Mouse (Mus musculus): Measurements from ENCODE around the gene Col25a1. TPM values are rescaled to one million over a fixed set of nuclear protein-coding genes. Genes with fewer than 3 reads are reported as not detected.

Gene Col25a1
- total and polyA plus RNA-seq, 2 experiments from 2014 or later = 4.2 to 15.7 TPM

DNA sequence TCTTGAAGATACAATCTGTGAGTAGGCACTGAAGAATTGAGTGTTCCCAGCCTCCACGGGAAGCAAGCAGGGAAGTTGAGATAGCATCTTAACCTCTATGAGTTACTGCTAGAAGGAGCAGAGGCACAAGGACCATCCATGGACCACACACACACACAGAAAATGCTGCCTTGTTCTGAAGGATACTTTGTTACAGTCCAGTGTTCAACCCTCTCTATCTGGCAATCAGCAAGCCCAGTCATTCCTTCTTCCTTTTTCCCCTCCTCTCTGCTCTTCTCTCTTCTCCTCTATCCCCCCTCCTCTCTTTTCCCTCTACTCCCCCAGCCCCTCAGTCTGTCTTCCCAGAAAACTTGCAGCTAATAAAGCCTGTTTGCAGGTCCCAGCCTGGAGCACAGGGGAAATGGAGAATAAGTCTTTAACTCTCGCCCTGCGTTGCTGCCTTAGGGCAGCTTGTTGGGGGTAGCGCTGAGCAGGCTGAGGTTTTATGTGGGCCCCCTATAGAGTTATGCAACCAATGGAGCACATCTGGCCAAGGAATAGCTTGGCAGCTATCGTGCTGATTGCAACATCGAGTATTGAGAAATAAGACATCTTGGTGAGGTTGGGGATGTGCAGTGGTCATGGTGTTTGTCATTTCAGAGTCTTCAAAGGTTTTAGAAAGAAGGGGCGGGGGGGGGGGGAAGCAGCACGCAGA is 235.8 kb downstream of the Col25a1 start:
- ATAC-seq (no peak), DNase-seq (ENCODE audit: low spot score) (no peak)
- H3K27me3 ChIP-seq (ENCODE audit: insufficient read depth, low read length) = no peaks in the 10 kb centered on the region
- no peak overlapping the region for H3K4me3 ChIP-seq (ENCODE audit: low read length)
- no peak overlapping the region for H3K4me2 ChIP-seq (ENCODE audit: low read depth, low read length)
- no peak overlapping the region for H3K27ac ChIP-seq
- no peak for TF ChIP-seq CTCF (IDR thresholded peaks at IDR 0.05; ENCODE audit: low read depth)
- WGBS = 69% methylated on average over 8 of the region's 8 CpGs
- no peaks in the 10 kb centered on the region; the same call in 1 of the 2 replicates for H3K4me1 ChIP-seq (ENCODE audit: insufficient read depth, low read length)
- H3K9me3 ChIP-seq (ENCODE audit: low read length) = no peaks in the 10 kb centered on the region
- no peak overlapping the region for H3K9ac ChIP-seq (replicated peaks; ENCODE audit: low read length)
- no peaks in the 10 kb centered on the region for H3K36me3 ChIP-seq (ENCODE audit: insufficient read depth, low read length)

DNA sequence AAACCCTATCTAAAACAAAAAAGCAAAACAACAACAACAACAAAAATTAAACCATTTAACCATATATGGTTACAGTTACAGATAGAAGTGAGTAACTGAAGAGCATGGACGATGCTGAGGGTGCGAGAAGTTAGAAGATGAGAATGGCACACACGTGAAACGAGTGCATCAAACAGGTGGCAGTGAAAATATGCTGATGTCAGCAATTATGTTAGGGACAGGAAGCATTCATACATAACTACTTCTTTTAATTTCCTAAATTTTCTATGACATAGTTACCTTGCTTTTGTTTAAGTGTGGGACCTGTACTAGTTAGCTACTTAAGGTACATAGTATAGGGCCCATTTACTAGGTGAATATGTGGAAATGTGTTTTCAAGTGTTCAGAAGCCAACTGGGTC is 237.1 kb downstream of the Col25a1 start:
- Histone ChIP-seq H3K4me1 (ENCODE audit: insufficient read depth, low read length) (no peaks in the 10 kb centered on the region; the same call in 1 of the 2 replicates), H3K27ac (no peak overlapping the region), H3K4me2 (ENCODE audit: low read depth, low read length) (no peak overlapping the region), H3K4me3 (ENCODE audit: low read length) (no peak overlapping the region), H3K27me3 (ENCODE audit: insufficient read depth, low read length) (no peaks in the 10 kb centered on the region), H3K9me3 (ENCODE audit: low read length) (no peaks in the 10 kb centered on the region), H3K9ac (replicated peaks; ENCODE audit: low read length) (no peak overlapping the region), H3K36me3 (ENCODE audit: insufficient read depth, low read length) (no peaks in the 10 kb centered on the region)
- no peak for DNase-seq (ENCODE audit: low spot score)
- ATAC-seq = no peak
- no peak for TF ChIP-seq CTCF (IDR thresholded peaks at IDR 0.05; ENCODE audit: low read depth)
- WGBS = 95% methylated on average over 4 of the region's 4 CpGs

DNA sequence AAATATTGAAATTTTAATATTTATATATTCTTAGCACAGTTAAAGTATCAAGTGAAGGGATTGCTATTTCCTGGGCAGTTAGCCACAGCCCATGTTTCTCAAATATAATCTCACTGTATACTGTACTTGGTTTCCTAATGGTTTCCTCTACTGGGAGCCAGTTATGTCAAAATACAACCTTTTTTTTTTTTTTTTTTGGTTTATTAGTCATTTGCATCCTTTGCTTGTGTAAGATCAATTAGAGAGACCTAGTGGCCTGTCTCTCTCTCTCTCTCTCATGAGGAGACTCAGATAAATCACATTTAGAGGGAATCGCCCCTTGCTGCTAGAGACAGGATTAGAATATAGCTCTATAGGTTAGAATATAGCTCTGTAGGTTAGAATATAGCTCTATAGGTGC is 237.8 kb downstream of the Col25a1 start:
- ATAC-seq = no peak
- no peak overlapping the region for H3K4me3 ChIP-seq (ENCODE audit: low read length)
- no peaks in the 10 kb centered on the region for H3K36me3 ChIP-seq (ENCODE audit: insufficient read depth, low read length)
- no peaks in the 10 kb centered on the region; the same call in 1 of the 2 replicates for H3K4me1 ChIP-seq (ENCODE audit: insufficient read depth, low read length)
- H3K4me2 ChIP-seq (ENCODE audit: low read depth, low read length) = no peak overlapping the region
- H3K27ac ChIP-seq = no peak overlapping the region
- H3K27me3 ChIP-seq (ENCODE audit: insufficient read depth, low read length) = no peaks in the 10 kb centered on the region
- no peak overlapping the region for H3K9ac ChIP-seq (replicated peaks; ENCODE audit: low read length)
- no peaks in the 10 kb centered on the region for H3K9me3 ChIP-seq (ENCODE audit: low read length)
- no peak for DNase-seq (ENCODE audit: low spot score)
- 84% methylated on average over 1 of the region's 1 CpGs for WGBS
- no peak for TF ChIP-seq CTCF (IDR thresholded peaks at IDR 0.05; ENCODE audit: low read depth)

DNA sequence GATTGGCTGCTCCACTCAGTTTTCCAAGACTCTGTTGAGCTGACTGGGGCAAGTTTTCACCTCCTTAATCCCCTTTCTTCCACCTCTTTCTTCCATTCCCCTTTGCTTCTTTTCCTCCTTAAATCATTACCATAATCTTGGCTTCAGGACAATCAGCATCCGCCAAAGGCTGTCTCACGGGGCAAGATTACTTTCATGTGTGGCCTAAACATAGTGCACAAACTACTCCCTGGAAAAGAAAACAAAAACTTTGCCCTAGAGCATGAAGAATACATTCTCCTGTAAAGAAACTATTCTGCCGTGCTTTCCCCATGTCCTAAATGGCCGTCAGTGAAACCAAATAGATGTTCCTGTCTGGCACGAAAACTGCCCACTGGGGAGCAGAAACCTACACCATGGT is 238.9 kb downstream of the Col25a1 start:
- H3K36me3 ChIP-seq (ENCODE audit: insufficient read depth, low read length) = no peaks in the 10 kb centered on the region
- no peaks in the 10 kb centered on the region; the same call in 1 of the 2 replicates for H3K4me1 ChIP-seq (ENCODE audit: insufficient read depth, low read length)
- no peak overlapping the region for H3K4me2 ChIP-seq (ENCODE audit: low read depth, low read length)
- no peak for DNase-seq (ENCODE audit: low spot score)
- H3K27ac ChIP-seq = no peak overlapping the region
- no peak overlapping the region for H3K4me3 ChIP-seq (ENCODE audit: low read length)
- no peak for TF ChIP-seq CTCF (IDR thresholded peaks at IDR 0.05; ENCODE audit: low read depth)
- H3K27me3 ChIP-seq (ENCODE audit: insufficient read depth, low read length) = no peaks in the 10 kb centered on the region
- ATAC-seq = no peak
- no peak overlapping the region for H3K9ac ChIP-seq (replicated peaks; ENCODE audit: low read length)
- 67% methylated on average over 5 of the region's 5 CpGs for WGBS
- no peaks in the 10 kb centered on the region for H3K9me3 ChIP-seq (ENCODE audit: low read length)

DNA sequence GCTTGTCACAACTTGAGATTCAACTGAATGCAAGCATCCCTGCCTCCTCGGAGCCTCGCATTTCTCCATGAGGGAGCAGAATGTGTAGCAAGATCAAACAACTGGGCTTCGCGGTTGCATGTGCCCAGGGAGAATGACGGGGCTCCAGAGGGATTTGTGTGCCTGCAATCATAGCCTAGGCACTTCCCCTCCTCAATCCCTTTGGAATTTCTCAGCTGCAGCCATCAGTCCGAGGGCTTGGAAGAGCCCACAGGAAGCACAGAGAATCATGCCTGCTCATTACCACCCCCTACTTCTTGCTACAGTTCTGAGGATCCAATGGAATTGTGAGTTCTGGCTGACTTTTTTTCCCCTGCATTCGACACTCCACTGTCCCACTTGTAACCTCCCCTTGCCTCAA is 241.8 kb downstream of the Col25a1 start:
- H3K27ac ChIP-seq = no peak overlapping the region
- TF ChIP-seq CTCF (IDR thresholded peaks at IDR 0.05; ENCODE audit: low read depth) = no peak
- no peaks in the 10 kb centered on the region; the same call in 1 of the 2 replicates for H3K4me1 ChIP-seq (ENCODE audit: insufficient read depth, low read length)
- H3K9me3 ChIP-seq (ENCODE audit: low read length) = no peaks in the 10 kb centered on the region
- no peak overlapping the region for H3K4me2 ChIP-seq (ENCODE audit: low read depth, low read length)
- no peak overlapping the region for H3K4me3 ChIP-seq (ENCODE audit: low read length)
- H3K27me3 ChIP-seq (ENCODE audit: insufficient read depth, low read length) = no peaks in the 10 kb centered on the region
- no peak for ATAC-seq
- WGBS = 66% methylated on average over 7 of the region's 7 CpGs
- DNase-seq (ENCODE audit: low spot score) = no peak
- H3K9ac ChIP-seq (replicated peaks; ENCODE audit: low read length) = no peak overlapping the region
- H3K36me3 ChIP-seq (ENCODE audit: insufficient read depth, low read length) = no peaks in the 10 kb centered on the region

DNA sequence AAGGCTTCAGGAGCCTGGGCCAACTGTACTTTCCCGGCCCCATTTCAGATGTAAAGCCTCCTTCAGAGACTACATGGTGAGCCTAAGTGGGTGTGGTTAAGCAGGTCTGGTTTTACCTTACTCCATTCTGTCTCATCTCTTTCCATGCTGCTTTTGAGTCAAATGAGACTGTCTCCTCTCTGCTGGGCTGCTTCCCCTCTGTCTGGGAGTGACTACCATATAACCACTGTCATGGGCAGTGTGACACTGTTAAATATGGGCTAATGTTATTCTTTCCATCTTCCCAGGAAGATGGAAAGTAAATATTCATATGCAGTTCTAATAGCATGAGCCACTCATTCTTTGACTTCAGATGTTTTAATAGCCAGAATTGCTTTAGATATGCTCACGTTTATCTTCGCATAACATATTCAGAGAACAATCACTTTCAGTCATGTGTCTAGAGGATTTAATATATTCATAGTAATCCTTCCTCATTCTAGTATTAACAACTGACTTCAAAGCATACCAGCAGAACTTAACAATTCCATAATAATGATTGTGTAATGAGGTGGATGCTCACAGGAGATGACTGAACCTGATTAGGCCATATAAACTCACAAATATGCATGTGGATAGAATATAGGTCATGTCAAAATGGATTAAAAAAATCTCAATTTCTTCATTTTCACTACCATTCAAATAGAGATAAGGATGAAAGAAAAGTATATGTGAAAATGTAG is 243.5 kb downstream of the Col25a1 start:
- 80% methylated on average over 3 of the region's 3 CpGs for WGBS
- Histone ChIP-seq H3K36me3 (ENCODE audit: insufficient read depth, low read length) (no peaks in the 10 kb centered on the region), H3K9me3 (ENCODE audit: low read length) (no peaks in the 10 kb centered on the region), H3K9ac (replicated peaks; ENCODE audit: low read length) (no peak overlapping the region), H3K27ac (no peak overlapping the region), H3K4me3 (ENCODE audit: low read length) (no peak overlapping the region), H3K4me2 (ENCODE audit: low read depth, low read length) (no peak overlapping the region), H3K27me3 (ENCODE audit: insufficient read depth, low read length) (no peaks in the 10 kb centered on the region), H3K4me1 (ENCODE audit: insufficient read depth, low read length) (no peaks in the 10 kb centered on the region; the same call in 1 of the 2 replicates)
- no peak for DNase-seq (ENCODE audit: low spot score)
- TF ChIP-seq CTCF (IDR thresholded peaks at IDR 0.05; ENCODE audit: low read depth) = no peak
- ATAC-seq = no peak

DNA sequence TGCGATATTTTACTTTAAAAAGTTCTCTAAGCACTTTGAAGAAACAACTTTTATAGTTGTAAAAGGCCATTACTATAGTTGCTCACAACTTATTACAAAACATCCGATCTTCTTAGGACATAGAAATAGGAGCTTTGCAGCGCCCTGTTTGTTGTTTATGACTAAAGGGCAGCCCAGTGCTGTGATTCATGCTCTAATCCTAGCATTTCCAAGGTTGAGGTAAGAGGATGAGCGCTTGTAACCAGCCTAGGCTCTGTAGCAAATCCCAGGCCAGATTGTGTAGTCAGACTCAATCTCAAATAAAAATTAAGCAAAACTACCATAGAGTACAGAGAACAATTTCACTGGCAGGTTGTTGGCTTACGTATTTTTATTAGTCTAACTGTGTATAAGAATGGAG is 246.5 kb downstream of the Col25a1 start:
- Histone ChIP-seq H3K27me3 (ENCODE audit: insufficient read depth, low read length) (no peaks in the 10 kb centered on the region), H3K4me2 (ENCODE audit: low read depth, low read length) (no peak overlapping the region), H3K9ac (replicated peaks; ENCODE audit: low read length) (no peak overlapping the region), H3K9me3 (ENCODE audit: low read length) (no peaks in the 10 kb centered on the region), H3K4me1 (ENCODE audit: insufficient read depth, low read length) (no peaks in the 10 kb centered on the region), H3K4me3 (ENCODE audit: low read length) (no peak overlapping the region), H3K27ac (no peak overlapping the region), H3K36me3 (ENCODE audit: insufficient read depth, low read length) (no peaks in the 10 kb centered on the region)
- DNase-seq (ENCODE audit: low spot score) = no peak
- TF ChIP-seq CTCF (IDR thresholded peaks at IDR 0.05; ENCODE audit: low read depth) = no peak
- no peak for ATAC-seq
- 97% methylated on average over 5 of the region's 5 CpGs for WGBS
